10 mouse cellular contexts compared by ENCODE assay signal in genomic region chr2:108707856-108708855, GRCm38 (mm10).
"Had no signal": no experiment of that assay in that cellular context is flagged by ENCODE, and none has a peak within 500 bp of the region (broad histone marks: within the 10 kb centered on the region; RNA-seq: fewer than 3 reads in every experiment).

No protein-coding gene starts in this region.

- H3K9me3 ChIP-seq: limb, embryonic 12.5 days; liver, embryonic 13.5 days; lung, embryonic 15.5 days; midbrain, embryonic 13.5 days had no signal

- DNase-seq: kidney, postnatal 25 days; liver; liver, embryonic 13.5 days; liver, postnatal 0 days; lung, postnatal 14 days; right cerebral cortex, postnatal 14 days; thymus, postnatal 36 days had no signal

- H3K9ac ChIP-seq: limb, embryonic 12.5 days; liver, embryonic 13.5 days; liver, postnatal 0 days; lung, embryonic 15.5 days; midbrain, embryonic 13.5 days had no signal

- H3K4me1 ChIP-seq: limb, embryonic 12.5 days; liver, embryonic 13.5 days; lung, embryonic 15.5 days; midbrain, embryonic 13.5 days had no signal

- H3K4me2 ChIP-seq: limb, embryonic 12.5 days; liver, embryonic 13.5 days; lung, embryonic 15.5 days; midbrain, embryonic 13.5 days had no signal

- ATAC-seq: liver, postnatal 0 days; midbrain, embryonic 13.5 days had no signal

- H3K4me3 ChIP-seq: limb, embryonic 12.5 days; liver, embryonic 13.5 days; lung, embryonic 15.5 days; midbrain, embryonic 13.5 days had no signal

- H3K36me3 ChIP-seq: limb, embryonic 12.5 days; liver, embryonic 13.5 days; lung, embryonic 15.5 days; midbrain, embryonic 13.5 days had no signal

- H3K27me3 ChIP-seq: limb, embryonic 12.5 days; liver, embryonic 13.5 days; lung, embryonic 15.5 days; midbrain, embryonic 13.5 days had no signal

- H3K27ac ChIP-seq: limb, embryonic 12.5 days; liver, embryonic 13.5 days; lung, embryonic 15.5 days; midbrain, embryonic 13.5 days had no signal
